Comparison of ENCODE assay signal across 15 mouse cellular contexts in the genomic region with DNA sequence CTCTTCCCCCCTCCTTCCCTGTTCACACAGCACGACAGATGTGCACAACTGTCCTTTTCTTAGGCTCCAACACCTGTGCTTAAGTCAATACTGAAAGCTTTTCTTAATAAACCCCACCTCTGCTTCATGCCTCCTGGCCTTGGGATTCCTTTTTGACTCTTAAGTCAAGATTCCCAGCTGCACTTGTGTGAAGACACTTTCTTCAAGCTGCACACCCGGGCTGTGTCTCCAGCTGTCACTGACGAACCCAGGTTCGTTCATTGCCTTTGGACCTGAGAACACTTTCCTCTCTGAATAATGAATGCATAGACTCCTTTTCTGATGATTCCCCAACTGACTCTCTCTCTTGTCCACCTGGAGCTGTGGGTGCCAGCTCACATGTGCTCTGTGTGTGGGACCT.
"Had no signal": no experiment of that assay in that cellular context is flagged by ENCODE, and none has a peak within 500 bp of the region (broad histone marks: within the 10 kb centered on the region; RNA-seq: fewer than 3 reads in every experiment).

No protein-coding gene starts in this region.

- H3K4me2 ChIP-seq: neural tube, embryonic 15.5 days; stomach, embryonic 15.5 days had no signal

- H3K36me3 ChIP-seq: neural tube, embryonic 15.5 days; stomach, embryonic 15.5 days had no signal

- H3K27ac ChIP-seq: neural tube, embryonic 15.5 days; stomach, embryonic 15.5 days; stomach, postnatal 0 days had no signal

- DNase-seq: retina, postnatal 1 day; right cerebral cortex, adult 18-20 months; right cerebral cortex, postnatal 14 days; right cerebral cortex, postnatal 25 days; right cerebral cortex, postnatal 4 days; spleen, adult 18-20 months; thymus, adult 18-20 months; thymus, adult 2 months; thymus, postnatal 14 days; thymus, postnatal 25 days; thymus, postnatal 36 days; thymus, postnatal 4 days had no signal

- H3K9ac ChIP-seq: neural tube, embryonic 15.5 days; stomach, embryonic 15.5 days had no signal

- H3K27me3 ChIP-seq: neural tube, embryonic 15.5 days; stomach, embryonic 15.5 days had no signal

- H3K4me1 ChIP-seq: neural tube, embryonic 15.5 days; stomach, embryonic 15.5 days had no signal

- H3K4me3 ChIP-seq: neural tube, embryonic 15.5 days; stomach, embryonic 15.5 days had no signal

- H3K9me3 ChIP-seq: neural tube, embryonic 15.5 days; stomach, embryonic 15.5 days had no signal
